Mouse (Mus musculus): ENCODE measurements around the gene Slc6a21. TPM values are rescaled to one million over a fixed set of nuclear protein-coding genes. Genes with fewer than 3 reads are reported as not detected.

Gene Slc6a21
- polyA plus RNA-seq, 1 experiment from 2014 or later, result not detected

DNA sequence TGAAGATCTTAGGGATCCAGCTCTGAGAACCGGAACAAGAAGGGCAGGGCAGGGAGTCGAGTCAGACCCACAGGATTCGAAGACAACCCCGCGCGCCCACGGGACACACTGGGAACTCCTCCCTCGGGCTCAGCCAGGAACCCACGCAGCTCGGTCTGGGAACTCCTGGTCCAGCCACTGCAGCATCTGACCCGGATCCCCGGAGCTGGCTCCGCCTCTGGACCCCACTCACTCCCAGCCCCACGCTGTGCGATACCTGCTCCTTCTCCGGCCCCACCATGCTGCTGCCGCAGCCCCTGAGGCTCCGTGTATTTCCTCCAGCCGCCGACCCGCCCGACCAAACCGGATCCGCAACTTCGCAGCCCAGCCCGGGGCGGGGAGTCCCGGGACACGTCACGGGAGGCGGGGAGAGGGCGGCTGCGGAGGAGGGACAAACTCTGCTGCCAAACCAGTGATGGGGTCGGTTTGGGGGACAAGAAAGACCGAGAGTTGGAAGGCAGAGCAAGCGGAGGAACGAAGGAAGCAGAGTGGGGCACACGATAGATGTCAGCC lies 56.2 kb downstream of the Slc6a21 start, which contains the start of gene Trpm4:
Gene Trpm4, minus strand, starts transcription at position 350 of the 552 bp plus-strand sequence.
- no peaks in the 10 kb centered on the region for H3K27me3 ChIP-seq (ENCODE audit: control insufficient read depth, insufficient read depth, low read length)
- peak within 1 kb of the TSS; percentile 89 for H3K27ac ChIP-seq (ENCODE audit: low read depth, low read length)
- H3K4me2 ChIP-seq, result peak within 1 kb of the TSS; percentile 83
- ATAC-seq (replicated peaks; ENCODE audit: insufficient number of reproducible peaks, low FRiP score, low TSS enrichment), result peak; percentile 46
- H3K9me3 ChIP-seq (replicated peaks; ENCODE audit: control insufficient read depth, low read length), result no peaks in the 10 kb centered on the region
- H3K4me1 ChIP-seq (ENCODE audit: control insufficient read depth, insufficient read depth, low read length), result peaks cover 40% of the 10 kb centered on the region
- peak within 1 kb of the TSS; percentile 78 for H3K9ac ChIP-seq (ENCODE audit: low read depth, low read length)
- H3K36me3 ChIP-seq (ENCODE audit: control insufficient read depth, insufficient read depth, low read length), result no peaks in the 10 kb centered on the region
- WGBS (ENCODE audit: insufficient replicate concordance), result under 1% methylated on average over 34 of the region's 38 CpGs
- H3K4me3 ChIP-seq (ENCODE audit: low read depth, low read length), result peak within 1 kb of the TSS; percentile 64

DNA sequence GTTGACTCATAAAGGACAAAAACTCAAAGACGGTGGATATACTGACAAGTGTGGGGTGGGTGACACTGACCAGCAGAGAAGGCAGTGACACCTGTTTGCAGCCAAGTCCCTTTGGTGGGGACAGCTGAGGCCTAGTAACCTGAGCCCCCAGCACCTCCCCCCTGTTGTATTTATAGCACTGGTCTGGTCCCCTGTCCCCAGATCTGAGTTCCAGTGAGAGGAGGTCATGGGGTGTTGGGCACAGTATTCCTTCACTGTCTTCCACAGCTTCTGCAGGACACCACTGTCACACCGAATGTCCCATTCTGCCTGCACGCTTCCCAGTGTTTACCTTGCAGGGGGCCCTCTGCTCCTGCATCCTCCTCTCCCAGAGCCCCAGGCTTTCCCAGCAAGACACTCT lies 57.3 kb downstream of the Slc6a21 start:
- Histone ChIP-seq H3K9ac (ENCODE audit: low read depth, low read length) (no peak overlapping the region), H3K9me3 (replicated peaks; ENCODE audit: control insufficient read depth, low read length) (no peaks in the 10 kb centered on the region), H3K27me3 (ENCODE audit: control insufficient read depth, insufficient read depth, low read length) (no peaks in the 10 kb centered on the region), H3K4me2 (peak overlapping the region; percentile 83), H3K27ac (ENCODE audit: low read depth, low read length) (peak overlapping the region; percentile 89), H3K4me1 (ENCODE audit: control insufficient read depth, insufficient read depth, low read length) (peaks cover 51% of the 10 kb centered on the region), H3K36me3 (ENCODE audit: control insufficient read depth, insufficient read depth, low read length) (no peaks in the 10 kb centered on the region), H3K4me3 (ENCODE audit: low read depth, low read length) (peak overlapping the region; percentile 64; the same call in 1 of the 2 replicates)
- ATAC-seq (replicated peaks; ENCODE audit: insufficient number of reproducible peaks, low FRiP score, low TSS enrichment), result no peak
- 16% methylated on average over 3 of the region's 3 CpGs for WGBS (ENCODE audit: insufficient replicate concordance)

DNA sequence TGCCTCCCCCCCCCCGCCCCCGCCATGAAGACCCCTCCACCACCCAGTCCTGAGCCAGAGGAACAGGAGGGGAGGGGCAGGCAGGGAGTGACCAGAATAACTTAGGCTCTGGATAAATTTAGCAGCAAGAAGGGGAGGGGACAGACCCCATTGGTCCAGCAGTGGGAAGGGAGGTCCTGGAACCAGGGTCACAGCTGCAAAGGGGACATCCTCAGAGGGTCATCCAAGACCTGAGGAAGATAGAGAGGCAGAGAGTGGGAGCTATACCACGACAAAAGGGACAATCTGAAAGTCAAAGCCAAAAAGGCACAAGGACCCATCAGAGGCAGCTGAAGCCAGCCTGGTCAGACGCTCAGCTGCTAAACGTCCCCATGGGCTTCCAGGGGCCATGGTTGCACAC lies 57.7 kb downstream of the Slc6a21 start, which contains the start of gene Hrc:
Gene Hrc, plus strand, starts transcription at position 235 of the 400 bp plus-strand sequence.
- no peaks in the 10 kb centered on the region for H3K9me3 ChIP-seq (replicated peaks; ENCODE audit: control insufficient read depth, low read length)
- ATAC-seq (replicated peaks; ENCODE audit: insufficient number of reproducible peaks, low FRiP score, low TSS enrichment), result no peak; the same call in 1 of the 2 replicates
- peaks cover 55% of the 10 kb centered on the region for H3K4me1 ChIP-seq (ENCODE audit: control insufficient read depth, insufficient read depth, low read length)
- WGBS (ENCODE audit: insufficient replicate concordance), result 19% methylated on average over 5 of the region's 5 CpGs
- peak within 1 kb of the TSS; percentile 78 for H3K9ac ChIP-seq (ENCODE audit: low read depth, low read length)
- no peaks in the 10 kb centered on the region for H3K36me3 ChIP-seq (ENCODE audit: control insufficient read depth, insufficient read depth, low read length)
- peak within 1 kb of the TSS; percentile 64 for H3K4me3 ChIP-seq (ENCODE audit: low read depth, low read length)
- H3K27me3 ChIP-seq (ENCODE audit: control insufficient read depth, insufficient read depth, low read length), result no peaks in the 10 kb centered on the region
- peak within 1 kb of the TSS; percentile 89 for H3K27ac ChIP-seq (ENCODE audit: low read depth, low read length)
- peak within 1 kb of the TSS; percentile 83 for H3K4me2 ChIP-seq

DNA sequence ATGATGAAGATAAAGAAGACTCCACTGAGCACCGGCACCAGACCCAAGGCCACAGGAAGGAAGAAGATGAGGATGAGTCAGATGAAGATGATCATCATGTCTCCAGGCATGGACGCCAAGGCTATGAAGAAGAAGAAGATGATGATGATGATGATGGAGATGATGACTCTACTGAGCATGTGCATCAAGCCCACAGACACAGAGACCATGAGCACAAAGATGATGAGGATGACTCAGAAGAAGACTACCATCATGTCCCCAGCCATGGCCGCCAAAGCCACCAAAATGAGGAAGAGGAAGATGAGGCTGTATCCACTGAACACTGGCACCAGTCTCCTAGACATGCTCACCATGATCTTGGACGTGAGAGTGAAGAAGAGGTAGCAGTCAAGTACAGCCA lies 59.0 kb downstream of the Slc6a21 start:
- no peak overlapping the region for H3K27ac ChIP-seq (ENCODE audit: low read depth, low read length)
- H3K4me1 ChIP-seq (ENCODE audit: control insufficient read depth, insufficient read depth, low read length), result peaks cover 60% of the 10 kb centered on the region
- H3K36me3 ChIP-seq (ENCODE audit: control insufficient read depth, insufficient read depth, low read length), result no peaks in the 10 kb centered on the region
- H3K27me3 ChIP-seq (ENCODE audit: control insufficient read depth, insufficient read depth, low read length), result no peaks in the 10 kb centered on the region
- no peak overlapping the region for H3K4me2 ChIP-seq
- no peak for ATAC-seq (replicated peaks; ENCODE audit: insufficient number of reproducible peaks, low FRiP score, low TSS enrichment)
- 83% methylated on average over 4 of the region's 4 CpGs for WGBS (ENCODE audit: insufficient replicate concordance)
- no peaks in the 10 kb centered on the region for H3K9me3 ChIP-seq (replicated peaks; ENCODE audit: control insufficient read depth, low read length)
- H3K4me3 ChIP-seq (ENCODE audit: low read depth, low read length), result no peak overlapping the region
- no peak overlapping the region for H3K9ac ChIP-seq (ENCODE audit: low read depth, low read length)

DNA sequence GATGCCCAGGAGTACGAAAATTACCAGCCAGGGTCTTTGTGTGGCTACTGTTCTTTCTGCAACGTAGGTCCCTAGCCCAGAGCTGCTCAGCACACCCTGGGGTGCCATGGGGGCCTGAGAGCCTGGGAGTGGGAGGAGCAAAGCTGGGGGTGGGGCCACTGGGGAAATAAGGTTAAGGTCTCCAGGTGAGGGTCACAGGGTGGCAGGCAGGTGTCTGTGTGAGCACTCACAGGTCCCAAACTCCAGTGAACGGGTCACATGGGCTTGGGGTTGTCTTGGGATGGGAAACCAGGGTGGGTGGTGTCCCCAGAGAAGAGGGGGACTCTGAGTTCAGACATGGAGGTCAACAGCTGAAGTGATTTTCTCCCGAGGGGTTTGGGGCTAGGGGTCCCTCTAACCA lies 60.2 kb downstream of the Slc6a21 start:
- Histone ChIP-seq H3K27ac (ENCODE audit: low read depth, low read length) (no peak overlapping the region), H3K36me3 (ENCODE audit: control insufficient read depth, insufficient read depth, low read length) (no peaks in the 10 kb centered on the region), H3K4me1 (ENCODE audit: control insufficient read depth, insufficient read depth, low read length) (peaks cover 54% of the 10 kb centered on the region), H3K4me3 (ENCODE audit: low read depth, low read length) (peak overlapping the region; percentile 54), H3K9me3 (replicated peaks; ENCODE audit: control insufficient read depth, low read length) (no peaks in the 10 kb centered on the region), H3K27me3 (ENCODE audit: control insufficient read depth, insufficient read depth, low read length) (no peaks in the 10 kb centered on the region), H3K4me2 (peak overlapping the region; percentile 98), H3K9ac (ENCODE audit: low read depth, low read length) (0 out of 2 replicates have a peak overlapping the region, but pooled peaks have one; percentile 11)
- WGBS (ENCODE audit: insufficient replicate concordance), result 12% methylated on average over 4 of the region's 4 CpGs
- no peak for ATAC-seq (replicated peaks; ENCODE audit: insufficient number of reproducible peaks, low FRiP score, low TSS enrichment)

DNA sequence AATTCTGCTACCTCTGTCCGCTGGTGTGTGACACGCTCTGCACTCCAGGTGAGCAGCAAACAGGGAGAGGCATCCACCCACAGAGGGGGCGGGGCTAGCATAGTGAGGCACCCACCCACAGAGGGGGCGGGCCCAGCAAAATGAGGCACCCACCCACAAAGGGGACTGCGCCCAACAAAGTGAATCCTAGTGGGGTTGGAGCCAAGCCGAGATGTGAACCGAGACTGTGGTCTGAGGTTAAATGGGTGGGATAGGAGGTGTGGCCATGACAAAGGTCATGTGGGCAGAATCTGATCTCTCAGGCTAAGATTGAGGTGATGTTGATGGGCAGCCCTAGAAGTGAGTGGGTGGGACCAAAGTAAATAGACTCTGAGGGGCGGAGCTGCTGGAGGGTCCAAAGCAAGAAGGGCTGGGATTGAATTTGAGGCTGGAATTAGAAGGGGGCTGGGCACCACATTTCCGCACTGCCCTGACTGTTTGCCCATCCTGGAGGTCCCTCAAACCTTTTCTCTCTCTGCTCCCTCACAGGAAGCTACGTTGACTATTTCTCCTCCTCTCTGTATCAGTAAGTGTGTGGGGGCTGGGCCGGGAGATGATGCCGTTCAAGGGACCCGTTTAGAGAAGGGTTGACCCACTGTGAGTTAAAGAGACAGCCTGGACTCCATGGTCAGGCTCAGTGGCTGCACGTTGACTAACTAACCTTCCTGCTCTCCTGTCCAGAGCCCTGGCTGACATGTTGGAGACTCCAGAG lies 61.0 kb downstream of the Slc6a21 start:
- peak overlapping the region; percentile 40; the same call in 1 of the 2 replicates for H3K9ac ChIP-seq (ENCODE audit: low read depth, low read length)

More for the DNA sequence above, 61.0 kb downstream of the Slc6a21 start:
- Histone ChIP-seq H3K4me1 (ENCODE audit: control insufficient read depth, insufficient read depth, low read length) (peaks cover 48% of the 10 kb centered on the region), H3K4me2 (peak overlapping the region; percentile 98), H3K36me3 (ENCODE audit: control insufficient read depth, insufficient read depth, low read length) (no peaks in the 10 kb centered on the region), H3K27me3 (ENCODE audit: control insufficient read depth, insufficient read depth, low read length) (no peaks in the 10 kb centered on the region), H3K27ac (ENCODE audit: low read depth, low read length) (0 out of 2 replicates have a peak overlapping the region, but pooled peaks have one; percentile 22), H3K9me3 (replicated peaks; ENCODE audit: control insufficient read depth, low read length) (no peaks in the 10 kb centered on the region), H3K4me3 (ENCODE audit: low read depth, low read length) (peak overlapping the region; percentile 54)
- ATAC-seq (replicated peaks; ENCODE audit: insufficient number of reproducible peaks, low FRiP score, low TSS enrichment), result no peak
- WGBS (ENCODE audit: insufficient replicate concordance), result 4% methylated on average over 14 of the region's 14 CpGs

Other genes starting within 250 kb of the Slc6a21 start
- 7.9 and 12.1 TPM in 2 replicates for gene Prr12, start 224.6 kb upstream of the Slc6a21 start, polyA plus RNA-seq (2014; fragmentation: Nextera tagmentation; extraction: Ambion mirVana)
- gene Nosip, start 215.1 kb upstream of the Slc6a21 start, polyA plus RNA-seq (2014; fragmentation: Nextera tagmentation; extraction: Ambion mirVana), result 54.2 and 58.9 TPM in 2 replicates
- 11.7 and 13.3 TPM in 2 replicates for gene Prrg2, start 214.8 kb upstream of the Slc6a21 start, polyA plus RNA-seq (2014; fragmentation: Nextera tagmentation; extraction: Ambion mirVana)
- 339 and 341 TPM in 2 replicates for gene Rcn3, start 185.3 kb upstream of the Slc6a21 start, polyA plus RNA-seq (2014; fragmentation: Nextera tagmentation; extraction: Ambion mirVana)
- 15.1 and 20.5 TPM in 2 replicates for gene Fcgrt, start 173.7 kb upstream of the Slc6a21 start, polyA plus RNA-seq (2014; fragmentation: Nextera tagmentation; extraction: Ambion mirVana)
- 1,168 and 1,305 TPM in 2 replicates for gene Rps11, start 153.1 kb upstream of the Slc6a21 start, polyA plus RNA-seq (2014; fragmentation: Nextera tagmentation; extraction: Ambion mirVana)
- 981 and 1,056 TPM in 2 replicates for gene Rpl13a, start 148.8 kb upstream of the Slc6a21 start, polyA plus RNA-seq (2014; fragmentation: Nextera tagmentation; extraction: Ambion mirVana)
- 0.21 TPM in 2 replicates for gene Gm45713, start 141.3 kb upstream of the Slc6a21 start, polyA plus RNA-seq (2014; fragmentation: Nextera tagmentation; extraction: Ambion mirVana)
- 1.6 and 2.5 TPM in 2 replicates for gene Flt3l, start 141.1 kb upstream of the Slc6a21 start, polyA plus RNA-seq (2014; fragmentation: Nextera tagmentation; extraction: Ambion mirVana)
- 99.1 and 99.6 TPM in 2 replicates for gene Pih1d1, start 123.2 kb upstream of the Slc6a21 start, polyA plus RNA-seq (2014; fragmentation: Nextera tagmentation; extraction: Ambion mirVana)
- 28.7 and 28.9 TPM in 2 replicates for gene Aldh16a1, start 122.9 kb upstream of the Slc6a21 start, polyA plus RNA-seq (2014; fragmentation: Nextera tagmentation; extraction: Ambion mirVana)
- gene Slc17a7, start 113.6 kb upstream of the Slc6a21 start, polyA plus RNA-seq (2014; fragmentation: Nextera tagmentation; extraction: Ambion mirVana), result 3.0 and 3.7 TPM in 2 replicates
- not detected in 2 replicates for gene Gfy, start 97.9 kb upstream of the Slc6a21 start, polyA plus RNA-seq (2014; fragmentation: Nextera tagmentation; extraction: Ambion mirVana)
- 0.68 TPM in 1 of 2 replicates, not detected in the other for gene Pth2, start 96.5 kb upstream of the Slc6a21 start, polyA plus RNA-seq (2014; fragmentation: Nextera tagmentation; extraction: Ambion mirVana)
- gene Ccdc155, start 72.6 kb upstream of the Slc6a21 start, polyA plus RNA-seq (2014; fragmentation: Nextera tagmentation; extraction: Ambion mirVana), result 0.39 and 0.70 TPM in 2 replicates
- gene Dkkl1, start 65.4 kb upstream of the Slc6a21 start, polyA plus RNA-seq (2014; fragmentation: Nextera tagmentation; extraction: Ambion mirVana), result 1.9 and 2.4 TPM in 2 replicates
- gene Tead2, start 61.8 kb upstream of the Slc6a21 start, polyA plus RNA-seq (2014; fragmentation: Nextera tagmentation; extraction: Ambion mirVana), result 129 and 131 TPM in 2 replicates
- 2.1 and 2.2 TPM in 2 replicates for gene Cd37, start 38.4 kb upstream of the Slc6a21 start, polyA plus RNA-seq (2014; fragmentation: Nextera tagmentation; extraction: Ambion mirVana)
- 0.32 and 0.47 TPM in 2 replicates for gene Slc6a16, start 36.4 kb upstream of the Slc6a21 start, polyA plus RNA-seq (2014; fragmentation: Nextera tagmentation; extraction: Ambion mirVana)
- 7.0 and 9.8 TPM in 2 replicates for gene Trpm4, start 56.3 kb downstream of the Slc6a21 start, polyA plus RNA-seq (2014; fragmentation: Nextera tagmentation; extraction: Ambion mirVana)
- 24.3 and 30.1 TPM in 2 replicates for gene Hrc, start 57.8 kb downstream of the Slc6a21 start, polyA plus RNA-seq (2014; fragmentation: Nextera tagmentation; extraction: Ambion mirVana)
- 2.0 and 3.7 TPM in 2 replicates for gene Ppfia3, start 89.5 kb downstream of the Slc6a21 start, polyA plus RNA-seq (2014; fragmentation: Nextera tagmentation; extraction: Ambion mirVana)
- gene Lin7b, start 93.1 kb downstream of the Slc6a21 start, polyA plus RNA-seq (2014; fragmentation: Nextera tagmentation; extraction: Ambion mirVana), result 1.6 and 1.7 TPM in 2 replicates
- gene Snrnp70, start 118.2 kb downstream of the Slc6a21 start, polyA plus RNA-seq (2014; fragmentation: Nextera tagmentation; extraction: Ambion mirVana), result 51.6 and 72.0 TPM in 2 replicates
- gene Kcna7, start 128.1 kb downstream of the Slc6a21 start, polyA plus RNA-seq (2014; fragmentation: Nextera tagmentation; extraction: Ambion mirVana), result 0.37 and 0.45 TPM in 2 replicates
- gene Ntf5, start 136.2 kb downstream of the Slc6a21 start, polyA plus RNA-seq (2014; fragmentation: Nextera tagmentation; extraction: Ambion mirVana), result 3.2 TPM in 2 replicates
- 0.33 and 0.46 TPM in 2 replicates for gene Lhb, start 143.3 kb downstream of the Slc6a21 start, polyA plus RNA-seq (2014; fragmentation: Nextera tagmentation; extraction: Ambion mirVana)
- 99.1 and 106 TPM in 2 replicates for gene Gys1, start 157.3 kb downstream of the Slc6a21 start, polyA plus RNA-seq (2014; fragmentation: Nextera tagmentation; extraction: Ambion mirVana)
- gene Ruvbl2, start 160.6 kb downstream of the Slc6a21 start, polyA plus RNA-seq (2014; fragmentation: Nextera tagmentation; extraction: Ambion mirVana), result 98.2 and 104 TPM in 2 replicates
- 4,030 and 4,320 TPM in 2 replicates for gene Ftl1, start 182.4 kb downstream of the Slc6a21 start, polyA plus RNA-seq (2014; fragmentation: Nextera tagmentation; extraction: Ambion mirVana)
- 91.3 and 146 TPM in 2 replicates for gene Bax, start 189.4 kb downstream of the Slc6a21 start, polyA plus RNA-seq (2014; fragmentation: Nextera tagmentation; extraction: Ambion mirVana)
- 1.5 and 2.2 TPM in 2 replicates for gene Tulp2, start 204.4 kb downstream of the Slc6a21 start, polyA plus RNA-seq (2014; fragmentation: Nextera tagmentation; extraction: Ambion mirVana)
- not detected in 2 replicates for gene Gm45808, start 209.3 kb downstream of the Slc6a21 start, polyA plus RNA-seq (2014; fragmentation: Nextera tagmentation; extraction: Ambion mirVana)
- gene Dhdh, start 211.3 kb downstream of the Slc6a21 start, polyA plus RNA-seq (2014; fragmentation: Nextera tagmentation; extraction: Ambion mirVana), result 4.6 and 4.9 TPM in 2 replicates
- 165 and 186 TPM in 2 replicates for gene Nucb1, start 232.9 kb downstream of the Slc6a21 start, polyA plus RNA-seq (2014; fragmentation: Nextera tagmentation; extraction: Ambion mirVana)
- 28.5 and 28.8 TPM in 2 replicates for gene Ppp1r15a, start 248.8 kb downstream of the Slc6a21 start, polyA plus RNA-seq (2014; fragmentation: Nextera tagmentation; extraction: Ambion mirVana)
- 1.1 TPM in 2 replicates for gene Plekha4, start 248.8 kb downstream of the Slc6a21 start, polyA plus RNA-seq (2014; fragmentation: Nextera tagmentation; extraction: Ambion mirVana)